Mouse (Mus musculus) retina, postnatal 1 day (tissue): Measurements from ENCODE around the gene Acad10.
"Not testable (repeated sequence)": the region's sequence is repeated elsewhere in the genome, so short reads cannot be mapped to it uniquely, and the experiment has no call there.

Experiments used
- DNase-seq: peaks from one replicate; pipeline ENCODE4 v3.0.0-alpha.2; 2012

The Acad10 gene

DNA sequence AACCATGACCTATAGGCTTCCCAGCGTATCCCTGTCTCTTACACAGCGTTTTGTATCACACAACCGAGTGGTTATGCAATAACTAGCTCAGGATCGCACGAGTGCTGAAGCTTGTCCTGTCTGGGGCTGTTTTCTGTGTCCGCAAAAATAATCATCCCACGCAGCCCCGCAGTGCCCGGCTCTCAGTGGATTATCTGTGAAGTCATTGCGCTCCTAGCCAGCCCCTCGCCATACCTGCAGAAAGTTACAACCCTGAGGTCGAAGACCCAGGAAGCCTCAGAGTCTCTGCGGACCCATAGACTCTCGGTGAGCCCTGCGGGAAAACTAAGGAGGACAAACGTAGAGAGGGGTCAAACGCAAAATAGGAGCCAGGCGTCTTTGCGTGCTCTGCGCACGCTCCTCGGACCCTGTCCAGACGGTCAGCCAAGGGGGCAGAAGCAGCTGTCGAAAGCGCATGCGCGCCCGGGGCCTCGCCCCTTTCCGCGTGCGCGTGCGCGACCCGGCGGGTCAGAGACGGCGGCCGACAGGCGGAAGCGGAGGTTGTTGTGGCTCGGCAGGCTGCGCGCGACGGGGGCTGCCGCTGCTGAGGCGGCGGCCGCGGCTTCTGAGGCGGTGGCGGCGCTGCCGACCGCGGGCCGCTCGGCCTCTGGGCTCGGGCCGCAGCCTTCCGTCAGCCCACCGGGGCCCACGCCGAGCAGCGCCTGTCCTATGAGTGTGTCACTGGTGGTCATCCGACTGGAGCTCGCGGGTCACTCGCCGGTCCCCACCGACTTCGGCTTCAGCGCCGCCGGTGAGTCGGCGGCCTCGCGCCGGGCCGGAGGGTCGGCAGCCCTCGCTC is at the start of gene Acad10, which contains the start of gene Brap:
TSS of gene Acad10 (minus strand) at position 456 of the 838 bp plus-strand sequence.
TSS of gene Brap (plus strand) at position 505 of the 838 bp plus-strand sequence.
- DNase-seq: peak; percentile 96

DNA sequence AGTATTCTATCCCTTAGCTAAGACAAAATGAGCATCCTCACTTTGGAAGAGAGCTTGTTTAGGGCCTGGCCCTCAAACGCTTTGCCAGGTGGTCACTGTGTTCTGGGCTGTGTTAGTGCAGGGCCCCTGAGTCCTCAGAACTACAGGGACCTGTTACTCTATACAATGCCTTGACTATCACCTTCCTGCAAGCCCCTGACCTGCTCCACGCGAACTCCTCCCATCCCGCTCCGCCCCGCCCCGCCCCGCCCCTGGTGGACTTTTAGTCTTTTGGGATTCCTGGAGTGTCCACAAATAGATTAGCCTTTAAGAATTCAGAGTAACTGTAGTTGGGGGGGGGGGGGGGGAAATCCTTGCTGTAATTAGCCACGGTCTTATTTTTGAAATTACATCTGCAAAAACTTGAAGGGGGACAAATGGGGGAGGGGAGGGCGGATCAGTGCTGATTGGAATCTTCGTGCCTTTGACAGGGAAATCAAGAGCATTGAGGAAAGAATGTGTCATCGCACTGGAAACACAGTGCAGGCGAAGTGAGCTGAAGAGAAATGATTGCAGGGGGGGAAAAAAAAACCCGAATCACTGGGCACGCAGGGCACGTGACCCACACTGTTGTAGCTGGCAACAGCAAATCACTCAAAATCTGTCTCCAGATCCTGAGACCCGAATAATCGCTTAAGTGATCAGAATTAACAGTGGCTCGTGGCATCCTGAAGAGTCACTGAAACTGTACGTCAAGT is 44.4 kb upstream of the Acad10 start:
- peak; percentile 51 for DNase-seq

DNA sequence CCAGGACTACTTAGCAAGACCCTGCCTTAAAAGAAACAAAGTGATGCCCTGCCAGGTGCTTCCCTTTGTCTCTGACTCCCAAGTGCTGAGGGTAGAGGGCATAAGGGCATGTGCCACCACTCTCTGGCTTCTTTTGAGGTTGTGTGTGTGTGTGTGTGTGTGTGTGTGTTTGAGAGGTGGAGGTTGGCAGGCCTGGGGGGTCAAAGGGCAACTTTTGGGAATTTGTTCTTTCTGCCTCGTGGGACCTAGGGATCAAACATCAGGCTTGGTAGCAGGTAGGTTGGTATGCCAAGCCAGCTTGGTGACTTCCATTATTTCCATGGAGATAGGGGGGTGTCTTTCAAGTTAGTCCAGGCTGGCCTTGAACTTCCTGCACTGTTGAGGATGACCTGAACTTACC is 43.0 kb upstream of the Acad10 start:
- DNase-seq: no peak

DNA sequence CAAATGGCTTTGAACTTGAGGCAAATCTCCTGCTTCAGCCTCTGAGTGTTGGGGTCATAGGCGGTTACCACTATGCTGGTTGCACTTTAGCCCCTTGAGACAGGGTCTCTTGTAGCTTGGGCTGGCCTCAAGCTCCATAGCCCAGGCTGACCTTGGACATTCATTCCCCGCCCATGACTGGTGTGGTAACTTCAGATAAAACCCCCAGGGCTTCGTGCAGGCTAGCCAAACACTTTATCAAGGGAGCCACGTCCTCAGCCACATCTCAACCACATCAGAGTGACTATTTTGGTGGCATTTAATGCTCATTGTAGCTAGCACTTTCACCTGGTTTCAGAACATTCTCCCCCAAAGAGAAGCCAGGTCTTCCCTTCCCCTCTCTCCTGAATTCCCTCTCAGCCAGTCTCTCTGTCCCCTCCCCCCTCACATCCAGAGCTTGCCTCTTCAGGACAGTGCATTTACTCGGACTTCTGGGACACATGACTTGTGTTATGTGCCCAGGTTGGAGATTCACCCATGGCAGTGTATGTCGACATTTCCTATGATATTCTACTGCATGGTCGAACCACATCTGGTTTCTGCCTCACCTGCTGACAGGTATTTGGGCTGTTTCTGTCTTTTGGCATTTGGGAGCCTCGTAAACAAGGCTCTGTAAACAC is 40.9 kb upstream of the Acad10 start:
- DNase-seq: no peak

DNA sequence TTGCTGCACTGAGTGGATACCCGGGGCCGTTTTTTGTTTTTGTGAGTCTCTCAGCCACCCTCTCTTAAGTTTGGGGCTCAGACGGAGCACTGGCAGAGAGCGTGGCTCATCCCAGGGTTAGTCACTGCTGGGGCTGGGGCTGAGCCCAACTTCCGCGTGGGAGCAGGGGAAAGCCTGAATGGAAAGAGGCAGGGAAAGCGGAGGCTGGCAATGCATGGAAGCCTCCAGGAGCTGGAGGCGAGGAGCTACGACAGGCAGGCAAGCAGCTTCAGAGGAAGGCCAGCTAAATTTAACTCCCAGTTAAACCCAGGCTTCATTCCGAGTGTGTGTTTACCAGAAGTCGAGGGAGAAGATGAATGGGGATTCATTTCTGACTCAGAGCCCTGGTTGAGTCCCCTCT is 40.2 kb upstream of the Acad10 start:
- no peak for DNase-seq

DNA sequence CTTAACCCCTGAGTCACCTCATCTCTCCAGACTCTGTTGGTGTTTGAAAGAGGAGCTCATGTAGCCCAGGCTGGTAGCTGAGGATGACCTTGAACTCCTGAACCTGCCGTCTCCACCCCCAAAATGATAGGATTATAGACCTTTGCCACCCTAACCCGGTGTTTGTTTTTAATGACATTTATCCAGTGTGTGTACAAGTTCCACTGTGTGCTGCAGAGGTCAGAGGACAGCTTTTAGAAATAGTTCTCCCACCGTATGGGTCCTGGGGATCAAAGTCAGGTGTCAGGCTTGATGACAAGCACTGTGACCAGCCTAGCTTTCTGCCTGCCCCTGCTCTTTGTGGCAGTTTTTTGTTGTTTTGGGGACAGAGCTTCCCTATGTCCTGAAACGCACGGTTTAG is 39.6 kb upstream of the Acad10 start:
- no peak for DNase-seq

DNA sequence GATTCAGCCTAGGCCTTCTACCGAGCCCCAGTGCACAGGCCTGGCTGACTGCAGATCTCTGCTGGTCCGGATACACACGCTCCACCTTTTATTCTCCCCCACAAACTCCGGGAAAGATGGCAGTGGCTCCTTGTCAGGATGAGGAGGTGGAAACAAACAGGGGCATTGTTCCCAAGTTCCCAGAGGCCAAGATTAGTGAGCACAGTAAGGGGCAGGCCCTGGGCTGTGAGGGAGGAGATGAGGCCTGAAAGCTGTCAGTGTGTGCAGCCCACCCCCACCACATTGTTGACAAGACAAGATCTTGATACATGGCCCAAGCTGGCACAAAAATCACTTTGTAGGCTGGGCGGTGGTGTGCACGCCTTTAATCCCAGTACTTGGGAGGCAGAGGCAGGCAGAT is 36.4 kb upstream of the Acad10 start:
- peak; percentile 69 for DNase-seq

DNA sequence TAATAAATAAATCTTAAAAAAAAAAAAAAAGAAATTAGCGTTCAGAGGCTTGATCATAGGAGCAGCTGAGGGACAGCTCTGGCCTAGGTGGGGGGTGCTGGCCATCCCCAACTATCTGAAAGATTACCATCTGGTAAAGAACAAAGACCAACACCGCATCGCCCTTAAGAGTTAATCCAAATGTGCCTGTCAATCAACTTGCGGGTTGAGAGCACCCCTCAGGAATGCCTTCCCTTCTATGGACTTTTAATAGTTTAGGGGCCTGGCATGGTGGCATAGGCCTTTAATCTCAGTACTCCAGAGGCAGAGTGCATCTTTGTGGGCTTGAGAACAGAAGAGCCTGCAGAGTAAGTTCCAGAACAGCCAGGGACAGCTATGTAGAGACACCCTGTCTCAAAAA is 32.6 kb upstream of the Acad10 start:
- no peak for DNase-seq

DNA sequence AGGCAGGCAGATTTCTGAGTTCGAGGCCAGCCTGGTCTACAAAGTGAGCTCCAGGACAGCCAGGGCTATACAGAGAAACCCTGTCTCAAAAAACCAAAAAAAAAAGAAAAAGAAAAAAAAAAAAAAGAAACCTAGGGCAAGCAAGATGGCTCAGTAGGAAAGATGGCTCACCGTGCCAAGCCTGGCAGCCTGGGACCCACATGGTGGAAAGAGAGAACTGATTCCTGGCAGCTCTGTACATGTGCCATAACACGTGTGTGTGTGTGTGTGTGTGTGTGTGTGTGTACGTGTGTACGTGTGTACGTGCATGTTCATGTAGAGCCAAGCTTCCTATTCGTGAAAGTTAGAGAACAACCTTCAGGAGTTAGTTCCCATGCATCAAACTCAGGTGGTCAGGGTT is 31.1 kb upstream of the Acad10 start:
- DNase-seq: not testable (repeated sequence)

DNA sequence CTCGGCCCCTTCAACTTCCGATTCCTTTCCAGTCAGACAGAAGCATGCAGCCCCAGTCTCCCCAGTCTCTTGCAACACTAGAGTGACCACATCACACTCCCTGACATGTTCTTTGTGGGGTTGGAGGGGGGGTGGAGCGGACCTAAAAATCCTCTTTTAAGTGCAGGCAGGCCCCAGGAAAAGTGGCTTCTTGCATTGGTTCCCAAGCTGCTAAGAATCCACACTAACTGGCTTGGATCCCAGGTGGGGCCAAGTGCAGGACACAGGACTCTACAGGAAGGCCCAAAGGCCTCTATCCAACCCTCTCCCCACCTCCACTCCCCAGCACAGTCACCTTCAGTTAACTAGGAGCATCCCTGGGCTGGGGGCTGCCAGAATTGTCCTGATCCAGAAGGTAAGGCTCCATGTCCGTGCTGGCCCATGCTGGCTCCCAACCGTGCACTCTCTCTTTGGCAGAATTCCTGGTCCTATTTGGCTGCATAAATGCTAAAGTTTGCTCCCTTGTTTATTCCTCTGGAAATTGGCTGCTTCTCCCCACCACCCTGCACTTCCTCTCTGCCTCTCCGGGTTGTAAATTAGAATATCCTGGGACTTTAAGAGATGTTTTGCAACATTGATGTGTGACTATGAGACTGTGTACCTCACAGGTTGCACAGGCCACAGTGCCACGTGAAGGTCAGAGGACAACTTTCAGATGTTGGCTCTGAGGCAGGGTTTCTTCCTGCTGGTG is 30.3 kb upstream of the Acad10 start:
- no peak for DNase-seq

DNA sequence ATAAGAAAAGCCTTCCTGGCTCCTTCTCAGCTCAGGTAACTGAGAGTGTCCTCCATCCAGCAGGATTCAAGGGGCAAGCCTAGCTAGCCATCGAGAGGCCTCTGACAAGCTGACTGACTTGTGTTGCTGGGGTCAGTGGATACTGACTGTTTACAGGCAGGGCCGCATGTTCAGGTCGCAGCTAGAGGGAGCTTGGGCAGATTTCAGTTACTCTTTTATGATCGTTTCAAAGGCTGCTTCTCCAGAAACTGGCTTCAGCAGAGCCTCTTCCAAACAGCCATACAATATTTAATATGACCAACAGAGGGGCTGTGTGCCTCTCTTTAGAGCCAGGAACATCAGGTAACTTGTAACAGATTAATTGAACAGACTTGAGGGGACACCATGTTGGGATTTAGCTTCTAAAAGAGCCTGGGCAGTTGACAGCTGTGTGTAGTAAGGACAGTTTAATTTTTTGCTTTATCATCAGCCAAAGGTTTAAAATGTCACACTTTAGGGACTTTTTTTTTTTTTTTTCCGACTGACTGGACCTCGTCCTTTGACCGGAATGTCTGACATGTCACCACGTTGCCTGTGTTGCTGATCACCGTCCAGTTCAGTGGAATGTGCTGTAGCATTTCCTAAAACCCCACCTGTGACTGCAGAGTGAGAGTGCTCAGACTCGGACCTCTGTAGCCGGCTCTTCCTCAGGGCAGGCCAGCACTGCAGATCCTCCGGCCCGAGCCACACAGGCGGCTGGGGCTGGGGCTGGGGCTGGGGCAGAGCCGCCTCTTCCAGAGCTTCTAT is 26.0 kb upstream of the Acad10 start:
- no peak for DNase-seq

DNA sequence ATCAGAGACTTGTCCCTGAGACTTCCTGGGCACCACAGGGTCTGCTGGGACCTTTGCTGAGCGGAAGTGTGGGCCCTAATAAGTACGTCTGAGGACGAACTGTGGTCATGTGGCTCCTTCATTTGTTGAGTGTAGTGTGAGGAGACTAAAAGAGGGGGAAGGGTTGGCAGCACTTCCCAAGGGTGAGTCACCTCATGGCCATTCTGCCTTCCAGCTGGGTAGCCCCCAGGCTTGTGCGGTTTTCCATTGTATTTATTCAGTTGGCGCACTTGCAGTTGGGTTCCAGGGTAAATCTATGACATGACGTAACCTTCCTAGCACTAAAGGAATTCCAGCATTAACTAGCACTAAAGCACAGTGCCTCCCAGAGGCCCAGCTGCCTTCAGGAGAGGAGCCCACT is 25.2 kb upstream of the Acad10 start:
- no peak for DNase-seq

DNA sequence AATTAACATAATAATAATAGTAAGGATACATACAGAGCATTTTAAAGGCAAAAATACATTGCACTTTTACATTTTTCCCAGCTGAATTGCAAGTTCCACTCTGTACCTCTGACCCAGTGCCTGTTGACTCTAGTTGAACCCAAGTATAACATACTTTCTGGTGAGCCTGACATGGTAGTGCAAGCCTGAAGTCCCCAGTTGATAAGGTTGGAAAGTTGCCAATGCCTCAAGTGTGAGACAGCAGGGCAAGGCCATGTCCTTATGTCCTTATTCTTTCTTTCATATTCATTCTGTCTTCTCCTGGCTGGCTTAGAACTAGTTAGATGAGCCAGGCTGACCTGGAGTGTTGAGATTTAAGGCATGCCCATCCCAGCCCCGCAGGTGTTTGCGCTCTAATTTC is 21.9 kb upstream of the Acad10 start:
- no peak for DNase-seq

DNA sequence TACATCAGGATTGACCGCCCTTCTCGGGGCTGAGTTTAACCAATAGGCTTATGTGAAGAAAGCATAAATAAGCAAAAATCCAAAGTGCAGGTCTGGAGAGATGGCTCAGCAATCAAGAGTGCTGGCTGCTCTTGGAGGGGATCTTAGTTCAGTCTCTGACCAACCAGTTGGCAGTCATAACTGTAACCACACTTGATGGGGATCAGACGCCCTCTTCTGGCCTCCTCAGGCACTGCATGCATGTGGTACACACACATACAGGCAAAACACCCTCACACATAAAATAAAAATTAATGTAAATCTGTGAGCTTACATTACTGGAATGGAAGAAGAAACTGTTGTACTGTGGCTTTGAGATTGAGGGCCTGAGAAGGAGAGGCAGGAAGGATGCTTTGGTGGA is 10.1 kb upstream of the Acad10 start:
- peak; percentile 30 for DNase-seq

DNA sequence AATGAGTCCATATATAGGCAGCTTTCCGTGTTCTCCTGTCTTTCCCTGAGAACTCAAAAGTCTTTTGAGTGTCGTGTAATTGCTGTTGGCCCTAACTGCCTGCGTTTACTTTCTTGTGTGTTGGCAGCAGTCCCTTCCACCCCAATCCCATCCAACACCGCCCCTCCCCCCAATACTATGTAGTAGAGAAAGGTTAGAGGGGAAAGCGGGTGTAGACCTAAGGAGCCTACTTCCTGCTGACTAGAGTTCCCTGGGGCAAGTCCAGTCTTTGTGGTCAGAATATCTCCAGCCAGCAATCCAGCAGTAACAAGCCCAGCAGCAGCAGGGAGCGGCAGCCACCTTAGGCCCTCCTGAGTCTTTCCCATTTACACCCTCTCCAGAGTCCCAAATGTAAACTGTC is 8.1 kb upstream of the Acad10 start:
- DNase-seq: no peak

DNA sequence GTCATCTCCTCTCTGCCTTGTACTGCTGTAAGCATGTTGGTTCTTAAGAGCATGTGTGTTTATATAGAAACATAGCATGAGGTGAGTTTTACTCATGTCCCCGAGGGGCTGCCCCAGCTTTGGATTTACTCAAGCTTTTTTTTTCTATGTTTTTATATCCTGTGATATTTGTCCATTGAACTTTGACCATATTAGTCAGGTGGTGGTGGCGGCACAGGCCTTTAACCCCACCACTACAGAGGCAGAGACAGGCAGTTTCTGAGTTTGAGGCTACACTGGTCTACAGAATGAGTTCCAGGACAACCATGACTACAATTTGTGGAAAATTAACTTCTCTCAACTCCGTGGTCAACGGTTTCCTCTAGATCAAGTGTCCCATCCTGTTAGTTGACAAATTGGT is 6.8 kb upstream of the Acad10 start:
- no peak for DNase-seq

DNA sequence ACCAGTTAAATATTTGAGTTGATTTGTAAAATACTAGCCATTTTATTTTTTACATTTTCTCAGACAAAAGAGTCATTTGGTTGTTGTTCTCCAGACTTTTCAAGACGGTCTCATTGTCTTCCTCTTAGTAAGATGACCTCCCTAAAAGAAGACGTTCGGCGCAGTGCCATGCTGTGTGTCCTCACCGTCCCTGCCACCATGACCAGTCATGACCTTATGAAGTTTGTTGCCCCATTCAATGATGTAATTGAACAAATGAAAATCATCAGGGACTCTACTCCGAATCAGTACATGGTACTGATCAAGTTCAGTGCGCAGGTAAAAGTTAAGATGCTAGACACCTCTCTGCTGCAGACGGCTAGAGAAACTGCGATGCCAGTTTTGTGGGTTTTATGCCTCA is 4.7 kb upstream of the Acad10 start:
- no peak for DNase-seq

DNA sequence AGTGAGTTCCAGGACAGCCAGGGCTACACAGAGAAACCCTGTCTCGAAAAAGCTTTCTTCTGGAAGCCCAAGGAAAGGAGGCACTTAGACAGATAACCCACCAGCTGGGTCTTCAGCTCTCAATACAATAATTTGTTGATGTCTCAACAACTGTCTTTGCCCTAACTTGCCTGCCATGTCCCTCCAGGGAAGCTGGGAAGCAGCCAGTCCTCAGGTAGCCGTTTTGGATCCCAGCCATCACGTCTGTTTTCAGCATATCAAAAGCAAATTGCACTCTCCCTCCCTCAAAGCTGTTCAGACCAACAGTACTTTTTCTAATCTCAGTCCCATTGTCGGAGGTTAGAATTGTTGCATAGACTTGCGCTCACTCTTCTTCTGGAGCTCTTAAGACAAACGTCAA is 3.8 kb upstream of the Acad10 start:
- no peak for DNase-seq

DNA sequence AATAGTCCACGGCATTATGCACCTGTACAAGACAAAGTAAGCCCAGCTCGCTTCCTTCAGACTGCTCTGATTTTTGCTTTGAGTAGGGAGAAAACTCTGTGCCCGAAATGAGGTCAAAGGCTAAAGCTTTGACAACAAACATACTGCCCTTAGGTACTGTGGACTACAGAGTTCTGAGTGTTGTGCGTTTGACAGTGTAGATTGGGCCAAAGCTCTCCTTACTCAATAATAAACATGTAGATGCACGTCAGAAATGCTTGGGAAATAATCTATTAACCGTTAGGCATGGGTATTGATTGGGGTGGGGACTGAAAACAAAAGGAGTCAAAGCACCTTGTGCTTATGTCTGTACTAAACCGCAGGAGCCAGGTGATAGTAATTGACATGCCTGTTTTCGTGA is 3.1 kb upstream of the Acad10 start:
- DNase-seq: no peak

DNA sequence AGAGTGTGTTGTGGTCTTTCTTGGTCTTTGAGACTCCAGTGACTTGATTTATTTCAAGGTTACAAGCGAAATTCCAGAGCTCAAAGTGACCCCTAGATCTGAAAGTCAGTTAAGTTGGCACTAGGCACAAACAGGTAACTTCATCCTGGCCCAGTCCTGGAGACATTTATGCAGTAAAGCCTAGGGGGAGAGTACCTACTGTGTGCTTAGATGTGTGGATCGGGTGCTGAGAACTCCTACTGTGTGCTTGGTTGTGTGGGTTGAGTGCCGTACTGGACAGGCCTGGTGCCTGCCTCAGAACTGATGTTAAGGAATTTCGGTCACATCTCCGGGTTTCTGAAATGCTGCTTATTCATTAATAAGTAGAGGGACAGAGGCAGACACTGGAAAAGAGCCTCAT is 1.2 kb upstream of the Acad10 start:
- DNase-seq: no peak

DNA sequence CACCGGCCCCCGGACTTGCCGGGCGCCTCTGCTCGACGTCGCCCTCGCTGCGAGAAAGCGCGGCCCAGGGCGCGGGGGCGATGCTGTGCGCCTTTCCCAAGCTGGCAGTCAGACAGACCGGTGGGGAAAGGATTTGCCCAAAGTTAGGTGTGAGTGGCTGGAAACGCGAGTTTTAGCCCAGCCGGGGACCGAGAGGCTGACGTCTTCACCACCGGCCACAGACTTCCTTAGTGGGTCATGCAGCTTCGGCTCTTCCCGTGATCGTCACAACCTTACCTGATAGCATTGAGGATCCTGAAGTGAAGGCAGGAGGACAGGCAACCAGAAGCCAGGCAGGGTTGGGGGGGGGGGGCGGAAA is 562 bp upstream of the Acad10 start:
- DNase-seq: no peak

DNA sequence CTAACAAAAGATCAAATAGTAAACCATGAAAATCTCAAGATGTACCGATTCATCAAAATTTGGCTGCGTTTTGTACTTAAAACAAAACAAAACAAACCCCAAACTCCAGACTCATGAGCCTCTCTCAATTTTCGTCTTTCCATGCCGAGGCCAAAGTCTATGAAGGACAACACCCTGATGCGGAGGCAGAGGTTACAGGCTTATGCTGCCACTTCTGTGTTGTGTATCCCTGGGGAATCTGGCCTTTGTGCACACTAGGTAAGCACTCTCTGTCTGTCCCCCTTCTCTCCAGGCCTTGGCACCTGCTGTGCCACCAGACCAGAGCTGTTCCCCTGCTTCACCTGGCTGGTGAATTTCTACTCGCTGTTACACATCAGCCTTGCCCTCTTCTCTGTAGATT is 2.7 kb downstream of the Acad10 start:
- not testable (repeated sequence) for DNase-seq
